Mouse (Mus musculus) G1E (cell line): Measurements from ENCODE around the gene Mcm9.

Source experiments
- CTCF ChIP-seq: IDR thresholded peaks from 2 replicates; pipeline ENCODE4 v1.5.1; 2012; ENCODE audit warnings: low read depth, low read length, inconsistent platforms, mixed read lengths
- GATA1 ChIP-seq: IDR thresholded peaks from 2 replicates; pipeline ENCODE4 v1.6.1; 2012; ENCODE audit warnings: borderline replicate concordance, low read length, inconsistent platforms, mixed read lengths

- TF ChIP-seq CTCF = no peak
- TF ChIP-seq GATA1 = no peak
Measured at GRCm38 (mm10) chr10:53608274-53608673, 22.0 kb downstream of the Mcm9 start.
